Comparison of ENCODE assay signal across 9 mouse cellular contexts in genomic region chr14:25533631-25534395, GRCm38 (mm10).
DNase-seq lines count a peak whose midpoint lies in the region; ATAC-seq and TF ChIP-seq lines count a peak whose summit lies in the region.
"Had no signal": no experiment of that assay in that cellular context is flagged by ENCODE, and none has a peak within 500 bp of the region (broad histone marks: within the 10 kb centered on the region; RNA-seq: fewer than 3 reads in every experiment).

No protein-coding gene starts in this region.

- ATAC-seq in lung, embryonic 15.5 days (ENCODE audit: borderline replicate concordance, extremely low read depth, low FRiP score, low TSS enrichment), result no peak

- H3K36me3 ChIP-seq in lung, embryonic 15.5 days, result no peaks in the 10 kb centered on the region

- no peak for TF ChIP-seq CTCF in lung, adult 2 months (IDR thresholded peaks at IDR 0.05; ENCODE audit: insufficient read depth, low read length)

- peak; percentile 65 for DNase-seq in gastrocnemius, adult 18-20 months (ENCODE audit: low spot score)
- no peak for DNase-seq in gastrocnemius, adult 8-10 months (ENCODE audit: low spot score in 2 of 2)
- no peak for DNase-seq in lung, adult 2 months
- peak; percentile 30 for DNase-seq in induced T-regulatory cell, adult 2 months (ENCODE audit: low read depth)
- peak; percentile 73 for DNase-seq in skeletal muscle tissue, adult 2 months (ENCODE audit: low read depth, low spot score)
- DNase-seq in left cerebral cortex, postnatal 25 days (ENCODE audit: low spot score in 2 of 2), result no peak
- no peak for DNase-seq in cerebellum, adult 18-20 months
- DNase-seq: kidney, postnatal 36 days had no signal

- intact Hi-C loops in left cerebral cortex, postnatal 25 days (cut with DNase I), result no loop called here

- TF ChIP-seq POLR2A in lung, adult 2 months (IDR thresholded peaks at IDR 0.05; ENCODE audit: borderline replicate concordance, extremely low read depth, low read depth, low read length), result no peak

- H3K4me2 ChIP-seq in lung, embryonic 15.5 days, result no peak overlapping the region

- no peak overlapping the region for H3K4me3 ChIP-seq in lung, embryonic 15.5 days
- H3K4me3 ChIP-seq in lung, adult 2 months (replicated peaks; ENCODE audit: extremely low read depth, low read depth, low read length), result no peak overlapping the region

- no peaks in the 10 kb centered on the region for H3K9me3 ChIP-seq in lung, embryonic 15.5 days

- no peak overlapping the region for H3K9ac ChIP-seq in lung, embryonic 15.5 days

- peaks cover 39% of the 10 kb centered on the region for H3K4me1 ChIP-seq in lung, embryonic 15.5 days
- peaks cover 35% of the 10 kb centered on the region for H3K4me1 ChIP-seq in lung, adult 2 months (ENCODE audit: control insufficient read depth, insufficient read depth, low read length)

- H3K27me3 ChIP-seq in lung, embryonic 15.5 days, result no peaks in the 10 kb centered on the region

- WGBS in lung, embryonic 15.5 days, result 47% methylated on average over 9 of the region's 9 CpGs
- WGBS in lung, adult 2 months, result 38% methylated on average over 9 of the region's 9 CpGs

- peak overlapping the region; percentile 80 for H3K27ac ChIP-seq in lung, embryonic 15.5 days

Comparison
In these comparisons a context has a peak if more than half of its experiments do, and no peak if none do; other contexts are left out.
1. DNase-seq: peak in gastrocnemius, adult 18-20 months (single experiment), induced T-regulatory cell, adult 2 months (single experiment) and skeletal muscle tissue, adult 2 months (single experiment); none in gastrocnemius, adult 8-10 months (0 of 2), lung, adult 2 months (single experiment), left cerebral cortex, postnatal 25 days (0 of 2) and cerebellum, adult 18-20 months (0 of 2).